Mouse (Mus musculus) ES-Bruce4 (cell line): ENCODE measurements at regions not wholly inside any gene's neighbourhood (a gene's known extent, or its start where the extent isn't known, plus 50 kb on each side); places are given as distances from the start of the nearest gene placed in this dataset.

Source experiments
- CTCF ChIP-seq: IDR thresholded peaks from one replicate; pipeline ENCODE4 v1.8.1; 2011; ENCODE audit warnings: low read depth, low read length
- EP300 ChIP-seq: IDR thresholded peaks from 2 replicates; pipeline ENCODE4 v1.6.1; 2011; ENCODE audit warnings: low read depth, low read length; ENCODE audit not compliant: insufficient read depth
- POLR2A ChIP-seq: IDR thresholded peaks from one replicate; pipeline ENCODE4 v1.8.1; 2011; ENCODE audit warnings: low read length; ENCODE audit not compliant: insufficient read depth

DNA sequence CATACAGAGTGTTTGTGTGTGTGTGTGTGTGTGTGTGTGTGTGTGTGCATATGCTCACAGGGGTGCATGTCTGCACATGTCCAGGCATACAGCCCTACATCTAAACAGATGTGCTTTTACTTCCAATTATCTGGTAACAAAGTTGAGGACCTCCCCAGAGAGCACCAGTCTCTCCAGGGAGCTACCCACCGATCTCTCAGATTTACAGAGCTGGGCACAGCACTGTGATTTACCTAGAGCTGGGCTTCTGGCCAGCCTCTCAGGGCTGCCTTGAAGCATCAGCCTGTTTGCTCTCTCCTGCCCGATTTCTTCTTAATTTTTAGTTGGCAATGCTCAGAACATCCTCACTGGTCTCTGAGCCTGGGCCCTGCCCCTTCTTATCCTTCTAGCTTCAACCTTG is 165.7 kb downstream of the Rps24 start:
- TF ChIP-seq CTCF, result no peak
- no peak for TF ChIP-seq EP300
- no peak for TF ChIP-seq POLR2A
